Mouse (Mus musculus) CH12.LX (cell line): ENCODE results near the gene Usp39. TPM values are rescaled to one million over a fixed set of nuclear protein-coding genes. Genes with fewer than 3 reads are reported as not detected.

ENCODE experiments used
- DNase-seq: peaks from one replicate; pipeline ENCODE4 v3.0.0-alpha.2; 2013; ENCODE audit errors: extremely low read depth
- H3K27ac ChIP-seq: 2 replicates; pipeline ENCODE4 v1.5.1; 2012; ENCODE audit warnings: low read depth, mild to moderate bottlenecking, control low read depth, moderate library complexity; ENCODE audit not compliant: insufficient read depth
- H3K27me3 ChIP-seq: replicated peaks from 2 replicates; pipeline ENCODE3; 2012; ENCODE audit warnings: inconsistent platforms
- H3K36me3 ChIP-seq, 2 experiments: replicated peaks in 1 of 2; 2 replicates each; pipeline versions ENCODE3 to v1.6.1; 2012; ENCODE audit warnings: inconsistent platforms in 1 of 2, low read length in 1 of 2, mild to moderate bottlenecking in 1 of 2, mixed read lengths in 1 of 2, moderate library complexity in 1 of 2; ENCODE audit not compliant: control insufficient read depth in 1 of 2, insufficient read depth in 1 of 2
- H3K4me1 ChIP-seq, 2 experiments: 2 replicates each; pipeline ENCODE4 v1.6.1; 2012; ENCODE audit warnings: inconsistent platforms in 1 of 2, moderate library complexity in 1 of 2; ENCODE audit not compliant: insufficient read depth in 2 of 2, control insufficient read depth in 1 of 2
- H3K4me2 ChIP-seq: 2 replicates; pipeline ENCODE4 v1.6.1; 2012; ENCODE audit warnings: low read depth, mild to moderate bottlenecking, control low read depth; ENCODE audit not compliant: poor library complexity, insufficient read depth, severe bottlenecking
- H3K4me3 ChIP-seq, 3 experiments: fragments of 150-350 bp in 1 of 3; sonication (generic) in 1 of 3; replicated peaks in 1 of 3; 2 replicates each; pipeline versions ENCODE3 to v1.5.1; 2011 to 2012; ENCODE audit warnings: low read depth in 2 of 3, low read length in 2 of 3, mild to moderate bottlenecking in 2 of 3, moderate library complexity in 2 of 3, control low read depth in 1 of 3, improper control_type of control experiment in 1 of 3, inconsistent platforms in 1 of 3, mixed read lengths in 1 of 3; ENCODE audit not compliant: poor library complexity in 1 of 3
- H3K79me2 ChIP-seq: replicated peaks from 2 replicates; pipeline ENCODE4 v1.6.1; 2012; ENCODE audit warnings: mild to moderate bottlenecking, moderate library complexity; ENCODE audit not compliant: control insufficient read depth, poor library complexity, insufficient read depth, severe bottlenecking; ENCODE audit errors: extremely low read depth
- H3K9ac ChIP-seq: 2 replicates; pipeline ENCODE4 v1.6.1; 2012; ENCODE audit warnings: low read depth, mild to moderate bottlenecking, control low read depth, moderate library complexity; ENCODE audit not compliant: insufficient read depth
- H3K9me3 ChIP-seq: replicated peaks from 2 replicates; pipeline ENCODE3; 2012; ENCODE audit warnings: low read length, inconsistent platforms, mixed read lengths
- BHLHE40 ChIP-seq: IDR thresholded peaks from 2 replicates; pipeline ENCODE4 v1.6.1; 2011; ENCODE audit warnings: mild to moderate bottlenecking, low read depth, low read length, improper control_type of control experiment
- CHD1 ChIP-seq: IDR thresholded peaks from 2 replicates; pipeline ENCODE4 v1.6.1; 2012; ENCODE audit warnings: low read depth, low read length, improper control_type of control experiment, inconsistent platforms
- CTCF ChIP-seq, 2 experiments: IDR thresholded peaks in 1 of 2; conservative IDR thresholded peaks in 1 of 2; 2 replicates each; pipeline ENCODE4 v1.5.1; 2011 to 2012; ENCODE audit warnings: low read depth in 2 of 2, low read length in 2 of 2, improper control_type of control experiment in 1 of 2, inconsistent platforms in 1 of 2, mild to moderate bottlenecking in 1 of 2, moderate library complexity in 1 of 2
- E2F4 ChIP-seq: IDR thresholded peaks from 2 replicates; pipeline ENCODE4 v1.6.1; 2011; ENCODE audit warnings: low read depth, low read length, improper control_type of control experiment; ENCODE audit not compliant: insufficient replicate concordance
- IRF4 ChIP-seq: IDR thresholded peaks from 2 replicates; pipeline ENCODE4 v1.6.1; 2014; ENCODE audit warnings: low read depth, mild to moderate bottlenecking, inconsistent platforms, low read length, improper control_type of control experiment
- JUN ChIP-seq: IDR thresholded peaks from 2 replicates; pipeline ENCODE4 v1.6.1; 2011; ENCODE audit warnings: low read depth, mild to moderate bottlenecking, low read length, improper control_type of control experiment, moderate library complexity; ENCODE audit not compliant: insufficient read depth
- MAX ChIP-seq: IDR thresholded peaks from 2 replicates; pipeline ENCODE4 v1.6.1; 2011; ENCODE audit warnings: low read length, improper control_type of control experiment
- MAZ ChIP-seq: IDR thresholded peaks from 2 replicates; pipeline ENCODE4 v1.6.1; 2012; ENCODE audit warnings: low read depth, mild to moderate bottlenecking, inconsistent platforms, low read length, improper control_type of control experiment, moderate library complexity
- NRF1 ChIP-seq: IDR thresholded peaks from 2 replicates; pipeline ENCODE4 v1.6.1; 2014; ENCODE audit warnings: low read depth, mild to moderate bottlenecking, inconsistent platforms, low read length, improper control_type of control experiment, moderate library complexity
- RCOR1 ChIP-seq: conservative IDR thresholded peaks from 2 replicates; pipeline ENCODE4 v1.6.1; 2012; ENCODE audit warnings: low read depth, mild to moderate bottlenecking, inconsistent platforms, low read length, improper control_type of control experiment
- UBTF ChIP-seq: IDR thresholded peaks from 2 replicates; pipeline ENCODE4 v1.6.1; 2012; ENCODE audit warnings: low read depth, mild to moderate bottlenecking, inconsistent platforms, low read length, improper control_type of control experiment, moderate library complexity
- USF1 ChIP-seq: IDR thresholded peaks from 2 replicates; pipeline ENCODE4 v1.6.1; 2014; ENCODE audit warnings: low read depth, mild to moderate bottlenecking, inconsistent platforms, low read length, improper control_type of control experiment
- ZKSCAN1 ChIP-seq: IDR thresholded peaks from 2 replicates; pipeline ENCODE4 v1.6.1; 2012; ENCODE audit warnings: low read depth, inconsistent platforms, low read length, improper control_type of control experiment, borderline replicate concordance
- dilution Hi-C: fragments of 300-500 bp; cut with MboI; formaldehyde crosslinking; loops from 2 replicates; pipeline ENCODE4 v1.14.3; 2020; ENCODE audit warnings: low sequenced_read_pairs; ENCODE audit not compliant: extremely low pct_unique_long_range_greater_than_20kb, extremely low pct_ligation_motif_present
- in situ Hi-C: fragments of 300-500 bp; cut with MboI; formaldehyde crosslinking; loops from 3 replicates; pipeline ENCODE4 v1.14.3; 2019; ENCODE audit warnings: low sequenced_read_pairs, low pct_ligation_motif_present, low pct_unique_long_range_greater_than_20kb, mixed read lengths
- polyA plus RNA-seq: library from polyadenylated mRNA; unstranded; fragments of >175 nt; gene quantifications from 2 replicates; pipeline ENCODE4 v1.2.1, GENCODE M21; 2012; ENCODE audit warnings: low read depth; ENCODE audit not compliant: insufficient read length
- total RNA-seq, 2 experiments: library from RNA; depleted of rRNA; stranded (reverse); fragments of 300-350 nt in 1 of 2; fragments of >200 nt in 1 of 2; gene quantifications; 2 replicates each; pipeline ENCODE4 v1.2.3; 2012 to 2014

Gene Usp39
- total and polyA plus RNA-seq, 3 experiments, result 74.5 to 138 (median 88.2) TPM

GRCm38 (mm10) chr6:72379377-72380130, 34.6 kb upstream of the Usp39 start:
- Histone ChIP-seq H3K4me2 (peak overlapping the region; percentile 33), H3K27me3 (peaks cover 10% of the 10 kb centered on the region), H3K4me3 (peak overlapping the region in 2 of 3 experiments; percentile 54 to 68), H3K36me3 (peaks cover 0 to 9% of the 10 kb centered on the region in 2 experiments), H3K9ac (no peak overlapping the region; the same call in 1 of the 2 replicates), H3K9me3 (no peaks in the 10 kb centered on the region), H3K27ac (no peak overlapping the region), H3K79me2 (no peaks in the 10 kb centered on the region), H3K4me1 (peaks cover 2 to 21% of the 10 kb centered on the region in 2 experiments; a peak in 3 of 4 replicates)
- no peak for DNase-seq
- dilution Hi-C loops (no loop called here), in situ Hi-C loops (no loop called here)
- no peak for TF ChIP-seq E2F4
- TF ChIP-seq NRF1, result no peak
- no peak for TF ChIP-seq MAX
- no peak for TF ChIP-seq JUN
- TF ChIP-seq MAZ, result no peak
- TF ChIP-seq IRF4, result no peak
- TF ChIP-seq ZKSCAN1, result no peak
- TF ChIP-seq USF1, result no peak
- no peak for TF ChIP-seq RCOR1
- no peak for TF ChIP-seq CTCF (conservative IDR thresholded peaks at IDR 0.05 in 1 of 2, IDR thresholded peaks at IDR 0.05 in 1 of 2; ENCODE audit: low read depth in 2 of 2, low read length in 2 of 2)
- no peak for TF ChIP-seq UBTF
- TF ChIP-seq BHLHE40, result no peak

- no peaks in the 10 kb centered on the region for H3K79me2 ChIP-seq
- H3K27ac ChIP-seq, result no peak overlapping the region
- H3K9ac ChIP-seq, result no peak overlapping the region
- H3K4me2 ChIP-seq, result no peak overlapping the region
- H3K27me3 ChIP-seq, result peaks cover 10% of the 10 kb centered on the region
- TF ChIP-seq CHD1 (no peak), BHLHE40 (0 out of 2 replicates have a peak, but pooled peaks have one; percentile 7)
- no peak overlapping the region for H3K4me3 ChIP-seq
- in situ Hi-C loops (no loop called here), dilution Hi-C loops (no loop called here)
- no peaks in the 10 kb centered on the region for H3K9me3 ChIP-seq
- peaks cover 2 to 21% of the 10 kb centered on the region in 2 experiments; a peak in 3 of 4 replicates for H3K4me1 ChIP-seq
- peaks cover 0 to 2% of the 10 kb centered on the region in 2 experiments for H3K36me3 ChIP-seq
- DNase-seq, result no peak
Measured at GRCm38 (mm10) chr6:72378510-72379234, 33.7 kb upstream of the Usp39 start.
